Comparison of ENCODE assay signal across 18 mouse cellular contexts in genomic region chr3:138077476-138078340, GRCm38 (mm10). TPM values are rescaled to one million over a fixed set of nuclear protein-coding genes. Genes with fewer than 3 reads are reported as not detected.
A peak's percentile ranks its signal among the peaks of the same experiment; 100 is the strongest.
DNase-seq lines count a peak whose midpoint lies in the region; ATAC-seq and TF ChIP-seq lines count a peak whose summit lies in the region.
"Had no signal": no experiment of that assay in that cellular context is flagged by ENCODE, and none has a peak within 500 bp of the region (broad histone marks: within the 10 kb centered on the region; RNA-seq: fewer than 3 reads in every experiment).

No protein-coding gene starts in this region.

- no peak overlapping the region for H3K9ac ChIP-seq in hindbrain, postnatal 0 days (replicated peaks; ENCODE audit: low read length)
- H3K9ac ChIP-seq in hindbrain, embryonic 11.5 days (ENCODE audit: low read depth, low read length) = no peak overlapping the region
- H3K9ac ChIP-seq: liver, embryonic 15.5 days had no signal

- no peak overlapping the region for H3K4me2 ChIP-seq in hindbrain, postnatal 0 days (ENCODE audit: low read depth, low read length)
- no peak overlapping the region for H3K4me2 ChIP-seq in hindbrain, embryonic 11.5 days (replicated peaks; ENCODE audit: low read depth, low read length)
- H3K4me2 ChIP-seq: heart, embryonic 11.5 days; liver, embryonic 15.5 days had no signal

- H3K4me3 ChIP-seq in hindbrain, postnatal 0 days (ENCODE audit: low read length) = no peak overlapping the region
- H3K4me3 ChIP-seq in hindbrain, embryonic 11.5 days (ENCODE audit: low read depth, low read length) = no peak overlapping the region
- H3K4me3 ChIP-seq: erythroblast, embryonic 14.5 days; liver, embryonic 15.5 days had no signal

- no peaks in the 10 kb centered on the region for H3K27me3 ChIP-seq in hindbrain, postnatal 0 days (ENCODE audit: insufficient read depth, low read length)
- no peaks in the 10 kb centered on the region for H3K27me3 ChIP-seq in hindbrain, embryonic 11.5 days (ENCODE audit: control insufficient read depth, insufficient read depth, low read length)
- H3K27me3 ChIP-seq: liver, embryonic 15.5 days had no signal

- 0 out of 2 replicates have a peak, but pooled peaks cover 4% of the 10 kb centered on the region for H3K4me1 ChIP-seq in hindbrain, postnatal 0 days (ENCODE audit: insufficient read depth, low read length)
- H3K4me1 ChIP-seq in hindbrain, embryonic 11.5 days (replicated peaks; ENCODE audit: control insufficient read depth, insufficient read depth, low read length) = no peaks in the 10 kb centered on the region
- H3K4me1 ChIP-seq: liver, embryonic 15.5 days had no signal

- peak; percentile 7 for DNase-seq in hindbrain, postnatal 0 days (ENCODE audit: low spot score)
- DNase-seq in hindbrain, embryonic 11.5 days (ENCODE audit: low spot score) = no peak
- peak; percentile 58 for DNase-seq in cerebellum, adult 11-12 months
- DNase-seq in cerebellum, postnatal 36 days = peak; percentile 55 to 68
- peak; percentile 45 for DNase-seq in retina, embryonic 14.5 days (ENCODE audit: low spot score)
- no peak for DNase-seq in left cerebral cortex, adult 8-10 months (ENCODE audit: low spot score in 2 of 2)
- DNase-seq in thymus, postnatal 25 days = no peak
- DNase-seq: gastrocnemius, postnatal 14 days; heart, postnatal 36 days; kidney, postnatal 10 days; lung, postnatal 14 days; right cerebral cortex, postnatal 4 days; thymus, postnatal 36 days had no signal

- no peak for ATAC-seq in hindbrain, postnatal 0 days
- no peak for ATAC-seq in hindbrain, embryonic 11.5 days (ENCODE audit: low FRiP score)
- ATAC-seq: inflammation-experienced regulatory T-cells, adult 6 months had no signal

- 64% methylated on average over 11 of the region's 11 CpGs for whole genome bisulfite sequencing in hindbrain, postnatal 0 days
- WGBS in hindbrain, embryonic 11.5 days = 88% methylated on average over 11 of the region's 11 CpGs

- no peak for TF ChIP-seq CTCF in hindbrain, postnatal 0 days (IDR thresholded peaks at IDR 0.05; ENCODE audit: low read depth)

- no peaks in the 10 kb centered on the region for H3K9me3 ChIP-seq in hindbrain, postnatal 0 days (ENCODE audit: low read length)
- no peaks in the 10 kb centered on the region for H3K9me3 ChIP-seq in hindbrain, embryonic 11.5 days (ENCODE audit: control insufficient read depth, low read length)
- H3K9me3 ChIP-seq: G1E; liver, embryonic 15.5 days had no signal

- H3K36me3 ChIP-seq in hindbrain, postnatal 0 days (ENCODE audit: insufficient read depth, low read length) = no peaks in the 10 kb centered on the region
- no peaks in the 10 kb centered on the region for H3K36me3 ChIP-seq in hindbrain, embryonic 11.5 days (ENCODE audit: control insufficient read depth, insufficient read depth, low read length)
- H3K36me3 ChIP-seq: G1E; liver, embryonic 15.5 days had no signal

- H3K27ac ChIP-seq in hindbrain, postnatal 0 days = no peak overlapping the region
- H3K27ac ChIP-seq in hindbrain, embryonic 11.5 days (ENCODE audit: low read depth, low read length) = no peak overlapping the region
- H3K27ac ChIP-seq: liver, embryonic 15.5 days had no signal

RNA-seq across cellular contexts. Expression of gene Gm5105, which starts 10.5 kb away (rescaled TPM):
- total RNA-seq in hindbrain, postnatal 0 days (2014; rRNA removed) = not detected in 2 replicates
- 0.11 and 0.18 TPM in 2 replicates for polyA plus RNA-seq in hindbrain, postnatal 0 days (2015; fragmentation: Nextera tagmentation; extraction: Ambion mirVana)
- polyA plus RNA-seq in hindbrain, embryonic 11.5 days (2014; fragmentation: Nextera tagmentation; extraction: Ambion mirVana) = not detected in 2 replicates
- total RNA-seq in left cerebral cortex, adult 8-10 months (2022) = under 1 TPM in 1 of 4 experiments, not detected in 3; 0.21 TPM
- polyA plus RNA-seq: erythroblast, embryonic 14.5 days; G1E; heart, embryonic 11.5 days; inflammation-experienced regulatory T-cells, adult 6 months had no signal

RNA-seq across cellular contexts. Expression of gene 1110002E22Rik, which starts 12.9 kb away (rescaled TPM):
- 0.10 and 0.22 TPM in 2 replicates for total RNA-seq in hindbrain, postnatal 0 days (2014; rRNA removed)
- polyA plus RNA-seq in hindbrain, postnatal 0 days (2015; fragmentation: Nextera tagmentation; extraction: Ambion mirVana) = 0.05 and 0.09 TPM in 2 replicates
- polyA plus RNA-seq in hindbrain, embryonic 11.5 days (2014; fragmentation: Nextera tagmentation; extraction: Ambion mirVana) = 0.17 and 0.20 TPM in 2 replicates
- total RNA-seq in left cerebral cortex, adult 8-10 months (2022) = 1 to 10 TPM; 1.3 to 2.2 (median 1.6) TPM
- polyA plus RNA-seq: erythroblast, embryonic 14.5 days; inflammation-experienced regulatory T-cells, adult 6 months had no signal

Comparison
In these comparisons a context has a peak if more than half of its experiments do, and no peak if none do; other contexts are left out.
1. DNase-seq: peak in hindbrain, postnatal 0 days (single experiment), cerebellum, adult 11-12 months (single experiment), cerebellum, postnatal 36 days (2 of 2) and retina, embryonic 14.5 days (single experiment); none in hindbrain, embryonic 11.5 days (single experiment), left cerebral cortex, adult 8-10 months (0 of 2) and thymus, postnatal 25 days (single experiment).